Mouse (Mus musculus): ENCODE measurements around the gene Spata2l. TPM values are rescaled to one million over a fixed set of nuclear protein-coding genes. Genes with fewer than 3 reads are reported as not detected.
"Not testable (repeated sequence)": the region's sequence is repeated elsewhere in the genome, so short reads cannot be mapped to it uniquely, and the experiment has no call there.

Gene Spata2l
- polyA plus RNA-seq, 1 experiment from 2014 or later = 2.3 TPM

DNA sequence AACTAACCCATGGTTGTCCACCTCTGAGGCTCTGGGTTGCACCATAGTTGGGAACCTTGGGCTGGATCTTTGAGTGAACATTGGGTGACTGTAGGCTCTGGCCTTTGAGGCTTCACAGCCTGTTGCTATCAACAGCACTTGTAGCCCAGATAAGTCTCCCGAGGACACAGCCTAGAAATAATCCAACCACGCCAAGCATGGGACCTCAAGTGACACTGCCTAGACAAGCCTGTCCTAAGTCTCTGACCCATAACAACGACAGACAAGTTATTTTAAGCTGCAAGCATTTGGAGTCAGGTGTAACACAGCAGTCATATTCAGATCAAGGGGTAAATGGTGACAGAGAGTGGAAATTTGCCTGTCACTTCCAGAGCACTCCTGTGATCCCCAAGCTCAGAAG, 20.6 kb downstream of the Spata2l start:
- Histone ChIP-seq H3K4me1 (ENCODE audit: insufficient read depth) (0 out of 2 replicates have a peak, but pooled peaks cover 4% of the 10 kb centered on the region), H3K27me3 (ENCODE audit: insufficient read depth, low read length) (no peaks in the 10 kb centered on the region), H3K9ac (no peak overlapping the region), H3K4me2 (no peak overlapping the region), H3K9me3 (ENCODE audit: low read depth, low read length) (no peaks in the 10 kb centered on the region), H3K27ac (ENCODE audit: low read depth) (no peak overlapping the region), H3K36me3 (ENCODE audit: insufficient read depth) (no peaks in the 10 kb centered on the region), H3K4me3 (ENCODE audit: low read depth, low read length) (no peak overlapping the region)
- WGBS = 65% methylated on average over 3 of the region's 3 CpGs
- no peak for TF ChIP-seq CTCF (IDR thresholded peaks at IDR 0.05; ENCODE audit: low read depth)
- ATAC-seq (ENCODE audit: insufficient read depth) (no peak), DNase-seq (no peak)

DNA sequence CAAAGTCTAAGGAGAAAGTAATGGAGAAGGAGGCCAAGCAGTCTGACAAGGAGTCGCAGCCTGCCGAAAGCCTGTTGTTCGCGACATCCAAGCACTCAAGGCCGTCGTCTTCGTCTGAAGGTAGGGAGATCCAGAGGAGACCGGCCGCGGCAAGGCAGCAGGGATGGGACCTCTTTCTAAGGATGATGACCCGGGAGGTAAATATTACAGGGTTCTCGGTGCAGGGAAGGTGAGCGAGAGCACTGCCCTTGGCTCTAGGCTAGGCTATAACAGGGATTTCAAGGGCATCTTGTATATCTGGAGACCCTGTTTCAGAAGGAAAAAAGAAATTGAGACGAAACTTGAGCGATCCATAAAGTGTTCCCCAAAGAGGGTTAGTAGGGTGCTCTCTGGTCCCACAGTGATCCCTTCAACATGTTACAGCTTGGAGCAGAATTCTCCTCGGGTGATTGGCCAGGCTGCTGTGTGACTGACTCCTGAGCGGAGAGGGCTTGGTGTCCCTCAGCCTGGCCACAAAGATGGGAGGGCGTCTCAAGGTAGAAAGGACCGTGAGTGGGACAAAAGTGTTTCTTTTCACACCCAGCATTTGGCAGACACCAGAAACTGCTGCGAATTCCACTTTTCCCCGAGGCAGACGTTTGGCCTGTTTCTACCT, 22.8 kb downstream of the Spata2l start:
- no peak; the same call in 1 of the 2 replicates for ATAC-seq (ENCODE audit: insufficient read depth)
- TF ChIP-seq CTCF (IDR thresholded peaks at IDR 0.05; ENCODE audit: low read depth) = no peak
- 10% methylated on average over 22 of the region's 22 CpGs for WGBS
- H3K9me3 ChIP-seq (ENCODE audit: low read depth, low read length) = no peaks in the 10 kb centered on the region
- H3K4me3 ChIP-seq (ENCODE audit: low read depth, low read length) = peak overlapping the region; percentile 93
- no peaks in the 10 kb centered on the region for H3K27me3 ChIP-seq (ENCODE audit: insufficient read depth, low read length)
- H3K27ac ChIP-seq (ENCODE audit: low read depth) = peak overlapping the region; percentile 46; the same call in 1 of the 2 replicates
- peak overlapping the region; percentile 97 for H3K9ac ChIP-seq
- peak overlapping the region; percentile 96 for H3K4me2 ChIP-seq
- DNase-seq = no peak
- H3K36me3 ChIP-seq (ENCODE audit: insufficient read depth) = peaks cover 18% of the 10 kb centered on the region
- H3K4me1 ChIP-seq (ENCODE audit: insufficient read depth) = 0 out of 2 replicates have a peak, but pooled peaks cover 4% of the 10 kb centered on the region

DNA sequence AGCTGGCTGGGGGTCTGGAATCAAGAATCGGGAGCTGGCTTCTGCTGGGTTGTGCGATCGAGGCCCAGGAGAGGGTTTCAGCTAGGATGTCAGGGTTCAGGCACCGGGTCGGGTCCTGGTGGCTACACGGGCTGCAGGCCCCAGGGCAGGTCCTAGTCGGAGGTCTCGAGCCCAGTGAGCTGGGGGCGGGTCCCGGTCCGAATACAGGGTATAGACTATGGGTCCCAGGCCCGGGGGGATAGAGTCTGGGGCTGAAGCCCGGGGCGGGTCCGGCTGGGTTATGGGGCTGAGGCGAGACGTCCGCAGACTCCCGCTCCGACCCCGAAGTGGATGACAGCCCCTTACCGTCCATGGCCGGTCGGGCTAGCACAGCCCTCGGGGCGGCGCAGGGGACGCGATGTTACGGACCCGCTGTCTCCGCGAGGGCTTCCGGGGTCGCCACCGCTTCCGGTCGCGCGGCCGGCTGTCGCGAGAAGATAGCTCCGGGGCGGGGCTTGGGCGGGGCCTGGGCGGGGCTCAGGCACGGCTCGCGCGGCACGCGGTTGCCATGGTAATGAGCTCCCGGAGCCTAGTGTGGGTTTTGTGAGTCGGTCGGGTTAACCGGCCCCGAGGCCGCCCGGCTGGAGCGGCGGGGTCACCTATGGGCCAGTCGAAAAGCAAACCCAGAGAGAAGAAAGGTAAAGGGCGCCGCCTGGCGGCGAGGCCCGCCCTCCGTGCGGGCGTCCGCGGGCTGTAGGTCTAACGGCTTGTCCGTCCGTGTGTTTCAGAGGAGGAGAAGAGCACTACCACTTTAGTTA, 23.5 kb downstream of the Spata2l start, which contains the start of the genes Chmp1a and Spata33:
Gene Chmp1a, minus strand, starts transcription at position 443 of the 797 bp plus-strand sequence.
Gene Spata33, plus strand, starts transcription at position 512 of the 797 bp plus-strand sequence.
- Histone ChIP-seq H3K27me3 (ENCODE audit: insufficient read depth, low read length) (no peaks in the 10 kb centered on the region), H3K27ac (ENCODE audit: low read depth) (peak within 1 kb of the TSS; percentile 50; the same call in 1 of the 2 replicates), H3K36me3 (ENCODE audit: insufficient read depth) (peaks cover 25% of the 10 kb centered on the region), H3K4me1 (ENCODE audit: insufficient read depth) (0 out of 2 replicates have a peak, but pooled peaks cover 4% of the 10 kb centered on the region), H3K9me3 (ENCODE audit: low read depth, low read length) (no peaks in the 10 kb centered on the region), H3K4me3 (ENCODE audit: low read depth, low read length) (peak within 1 kb of the TSS; percentile 93), H3K9ac (peak within 1 kb of the TSS; percentile 97), H3K4me2 (peak within 1 kb of the TSS; percentile 96)
- under 1% methylated on average over 76 of the region's 76 CpGs for WGBS
- TF ChIP-seq CTCF (IDR thresholded peaks at IDR 0.05; ENCODE audit: low read depth) = peak; percentile 68
- DNase-seq = peak; percentile 95
- peak; percentile 92 for ATAC-seq (ENCODE audit: insufficient read depth)

DNA sequence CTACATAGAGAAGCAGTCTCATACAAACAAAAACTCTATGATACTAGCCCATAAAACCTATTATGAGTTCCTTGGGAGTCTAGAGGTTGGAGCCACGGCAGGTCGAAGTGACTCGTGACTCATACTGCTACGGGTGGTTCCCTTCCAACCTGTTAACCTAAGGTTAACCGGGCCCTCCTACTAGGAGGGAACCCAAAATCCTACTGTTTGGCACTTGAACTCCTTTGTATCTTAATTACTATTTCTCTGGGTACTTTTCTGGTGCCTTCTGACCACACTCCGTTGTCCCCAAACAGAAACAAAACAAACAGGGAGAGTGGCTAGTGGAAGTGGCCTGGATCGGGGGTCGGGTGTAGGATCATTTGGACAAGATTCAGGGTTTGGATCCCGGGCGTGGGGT, 24.2 kb downstream of the Spata2l start:
- peak overlapping the region; percentile 93 for H3K4me3 ChIP-seq (ENCODE audit: low read depth, low read length)
- ATAC-seq (ENCODE audit: insufficient read depth) (no peak), DNase-seq (no peak)
- H3K36me3 ChIP-seq (ENCODE audit: insufficient read depth) = peaks cover 31% of the 10 kb centered on the region
- peak overlapping the region; percentile 96 for H3K4me2 ChIP-seq
- TF ChIP-seq CTCF (IDR thresholded peaks at IDR 0.05; ENCODE audit: low read depth) = no peak
- H3K9ac ChIP-seq = peak overlapping the region; percentile 97
- H3K4me1 ChIP-seq (ENCODE audit: insufficient read depth) = 0 out of 2 replicates have a peak, but pooled peaks cover 4% of the 10 kb centered on the region
- 39% methylated on average over 10 of the region's 10 CpGs for WGBS
- no peaks in the 10 kb centered on the region for H3K9me3 ChIP-seq (ENCODE audit: low read depth, low read length)
- no peaks in the 10 kb centered on the region for H3K27me3 ChIP-seq (ENCODE audit: insufficient read depth, low read length)
- H3K27ac ChIP-seq (ENCODE audit: low read depth) = peak overlapping the region; percentile 50; the same call in 1 of the 2 replicates

DNA sequence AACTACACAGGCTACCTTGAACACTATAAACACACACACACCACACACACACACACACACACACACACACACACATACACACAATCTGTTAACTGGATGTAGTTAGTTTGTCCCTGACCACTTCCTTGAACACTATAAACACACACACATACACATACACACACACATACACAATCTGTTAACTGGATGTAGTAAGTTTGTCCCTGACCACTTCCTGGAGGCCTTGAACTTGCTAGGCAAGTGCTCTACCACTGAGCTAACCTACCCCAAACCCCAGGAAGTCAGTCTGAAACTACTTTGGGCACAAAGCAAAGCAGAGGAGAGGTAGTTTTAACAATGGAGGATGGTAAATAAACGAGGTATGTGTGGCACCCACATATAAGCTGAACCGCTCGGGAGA, 32.5 kb downstream of the Spata2l start:
- DNase-seq = peak; percentile 7
- Histone ChIP-seq H3K4me1 (ENCODE audit: insufficient read depth) (0 out of 2 replicates have a peak, but pooled peaks cover 4% of the 10 kb centered on the region), H3K27ac (ENCODE audit: low read depth) (no peak overlapping the region), H3K9me3 (ENCODE audit: low read depth, low read length) (no peaks in the 10 kb centered on the region), H3K4me2 (no peak overlapping the region), H3K9ac (no peak overlapping the region), H3K4me3 (ENCODE audit: low read depth, low read length) (no peak overlapping the region), H3K27me3 (ENCODE audit: insufficient read depth, low read length) (no peaks in the 10 kb centered on the region), H3K36me3 (ENCODE audit: insufficient read depth) (peaks cover 31% of the 10 kb centered on the region)
- no peak for ATAC-seq (ENCODE audit: insufficient read depth)
- 76% methylated on average over 3 of the region's 3 CpGs for WGBS
- TF ChIP-seq CTCF (IDR thresholded peaks at IDR 0.05; ENCODE audit: low read depth) = no peak

DNA sequence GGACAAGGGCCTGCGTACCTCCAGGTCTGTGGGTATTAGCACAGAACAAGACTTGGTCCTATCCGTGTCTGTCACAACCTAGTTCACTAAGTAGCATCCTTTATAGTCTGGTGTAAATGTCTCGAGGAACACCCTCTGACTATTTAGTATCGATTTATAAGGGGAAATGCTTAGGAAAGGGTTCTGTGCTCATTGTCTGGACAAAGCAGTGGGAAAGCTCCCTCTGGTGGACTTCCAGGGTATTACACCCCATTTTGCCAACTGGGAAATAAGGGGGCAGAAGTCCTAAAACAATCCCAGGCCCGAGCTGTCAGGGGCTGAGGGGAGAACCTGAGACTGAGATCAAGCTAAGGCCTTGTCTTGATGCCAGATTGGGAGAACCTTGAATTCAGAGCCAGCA, 33.7 kb downstream of the Spata2l start:
- WGBS = 25% methylated on average over 5 of the region's 5 CpGs
- H3K4me1 ChIP-seq (ENCODE audit: insufficient read depth) = 0 out of 2 replicates have a peak, but pooled peaks cover 4% of the 10 kb centered on the region
- H3K36me3 ChIP-seq (ENCODE audit: insufficient read depth) = peaks cover 18% of the 10 kb centered on the region
- H3K27ac ChIP-seq (ENCODE audit: low read depth) = no peak overlapping the region
- ATAC-seq (ENCODE audit: insufficient read depth) (no peak), DNase-seq (peak; percentile 93)
- no peak overlapping the region for H3K9ac ChIP-seq
- H3K4me3 ChIP-seq (ENCODE audit: low read depth, low read length) = no peak overlapping the region
- no peaks in the 10 kb centered on the region for H3K27me3 ChIP-seq (ENCODE audit: insufficient read depth, low read length)
- no peak overlapping the region for H3K4me2 ChIP-seq
- TF ChIP-seq CTCF (IDR thresholded peaks at IDR 0.05; ENCODE audit: low read depth) = peak; percentile 97
- no peaks in the 10 kb centered on the region for H3K9me3 ChIP-seq (ENCODE audit: low read depth, low read length)

DNA sequence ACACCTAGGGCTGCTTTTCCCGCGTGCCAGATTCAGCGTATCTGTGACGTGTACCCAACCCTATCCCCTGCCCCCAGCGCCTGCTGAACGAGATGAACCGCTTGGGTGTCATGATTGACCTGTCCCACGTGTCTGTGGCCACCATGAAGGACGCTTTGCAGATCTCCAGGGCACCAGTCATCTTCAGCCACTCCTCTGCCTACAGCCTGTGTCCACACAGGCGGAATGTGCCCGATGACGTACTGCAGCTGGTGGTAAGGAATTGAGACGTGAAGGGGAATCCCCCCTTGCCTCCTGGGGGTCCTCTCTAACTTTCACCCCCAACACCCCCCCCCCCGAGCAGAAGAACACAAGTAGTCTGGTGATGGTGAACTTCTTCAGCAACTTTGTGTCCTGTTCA, 36.2 kb downstream of the Spata2l start:
- H3K27me3 ChIP-seq (ENCODE audit: insufficient read depth, low read length) = no peaks in the 10 kb centered on the region
- ATAC-seq (ENCODE audit: insufficient read depth) = peak; percentile 74
- no peak overlapping the region for H3K9ac ChIP-seq
- no peak overlapping the region for H3K27ac ChIP-seq (ENCODE audit: low read depth)
- 27% methylated on average over 14 of the region's 14 CpGs for WGBS
- H3K4me2 ChIP-seq = no peak overlapping the region
- peak; percentile 70 for DNase-seq
- H3K4me1 ChIP-seq (ENCODE audit: insufficient read depth) = 0 out of 2 replicates have a peak, but pooled peaks cover 4% of the 10 kb centered on the region
- no peaks in the 10 kb centered on the region for H3K9me3 ChIP-seq (ENCODE audit: low read depth, low read length)
- peak; percentile 33; the same call in 1 of the 2 replicates for TF ChIP-seq CTCF (IDR thresholded peaks at IDR 0.05; ENCODE audit: low read depth)
- no peak overlapping the region for H3K4me3 ChIP-seq (ENCODE audit: low read depth, low read length)
- no peaks in the 10 kb centered on the region for H3K36me3 ChIP-seq (ENCODE audit: insufficient read depth)

DNA sequence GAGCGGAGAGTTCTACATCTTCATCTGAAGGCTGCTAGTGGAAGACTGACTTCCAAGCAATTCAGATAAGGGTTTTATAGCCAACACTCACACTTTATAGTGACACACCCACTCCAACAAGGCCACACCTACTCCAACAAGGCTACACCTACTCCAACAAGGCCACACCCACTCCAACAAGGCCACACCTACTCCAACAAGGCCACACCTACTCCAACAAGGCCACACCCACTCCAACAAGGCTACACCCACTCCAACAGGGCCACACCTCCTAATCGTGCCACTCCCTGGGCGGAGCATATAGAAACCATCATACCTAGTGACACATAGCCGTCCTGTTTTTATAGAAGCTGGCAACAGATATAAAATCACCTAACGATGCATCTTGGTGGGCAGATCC, 39.0 kb downstream of the Spata2l start:
- H3K4me3 ChIP-seq (ENCODE audit: low read depth, low read length); ATAC-seq (ENCODE audit: insufficient read depth); H3K36me3 ChIP-seq (ENCODE audit: insufficient read depth); H3K27me3 ChIP-seq (ENCODE audit: insufficient read depth, low read length); DNase-seq; H3K9me3 ChIP-seq (ENCODE audit: low read depth, low read length); H3K27ac ChIP-seq (ENCODE audit: low read depth); H3K4me1 ChIP-seq (ENCODE audit: insufficient read depth); H3K4me2 ChIP-seq; H3K9ac ChIP-seq: not testable (repeated sequence)
- 84% methylated on average over 5 of the region's 5 CpGs for WGBS

Data from lung, embryonic 14.5 days (tissue).